Mouse (Mus musculus): ENCODE measurements around the gene Clec4a1.

Clec4a1 gene

DNA sequence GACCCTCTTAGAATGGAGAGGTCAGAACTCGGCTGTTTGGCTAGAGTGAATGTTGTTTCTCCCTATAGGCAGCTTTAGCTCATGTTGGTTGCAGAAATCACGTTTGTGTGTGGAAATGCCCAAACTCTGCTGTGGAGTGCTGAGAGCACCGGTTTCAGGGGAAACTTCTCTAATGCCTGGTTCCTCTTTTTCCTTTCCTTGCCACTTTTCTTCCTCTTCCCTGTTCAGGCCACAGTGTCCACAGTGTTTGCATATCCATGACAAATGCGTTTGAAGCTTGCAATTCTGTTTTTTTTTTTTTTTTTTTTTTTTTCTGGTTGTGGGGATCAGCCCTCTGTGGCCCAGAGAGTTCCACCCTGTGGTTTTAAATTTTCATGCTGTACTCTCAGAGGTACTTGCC is at the start of gene Clec4a1:
Gene Clec4a1, plus strand, starts transcription at position 398 of the 400 bp plus-strand sequence.
- DNase-seq (ENCODE audit: low spot score in 2 of 2): no peak

DNA sequence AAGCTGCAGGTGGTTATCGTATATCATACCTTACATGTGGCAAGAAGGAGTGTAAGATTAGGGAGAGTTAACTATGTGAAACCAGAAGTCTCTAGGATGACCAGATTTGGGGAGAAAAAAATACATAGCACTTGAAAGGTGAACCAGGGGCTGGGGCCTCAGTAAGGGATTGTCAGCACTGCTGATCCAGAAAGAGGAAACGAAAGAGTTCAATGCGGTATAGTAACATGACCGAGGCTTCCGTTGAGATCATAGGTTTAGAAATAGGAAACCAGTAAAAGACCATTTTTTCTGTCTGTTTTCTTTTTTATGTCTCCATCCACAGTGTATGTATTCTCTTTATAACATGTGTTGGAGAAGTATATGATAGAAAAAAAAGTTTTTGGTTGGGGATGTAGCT is 48.8 kb upstream of the Clec4a1 start:
- no peak for DNase-seq (ENCODE audit: low spot score in 2 of 2)

DNA sequence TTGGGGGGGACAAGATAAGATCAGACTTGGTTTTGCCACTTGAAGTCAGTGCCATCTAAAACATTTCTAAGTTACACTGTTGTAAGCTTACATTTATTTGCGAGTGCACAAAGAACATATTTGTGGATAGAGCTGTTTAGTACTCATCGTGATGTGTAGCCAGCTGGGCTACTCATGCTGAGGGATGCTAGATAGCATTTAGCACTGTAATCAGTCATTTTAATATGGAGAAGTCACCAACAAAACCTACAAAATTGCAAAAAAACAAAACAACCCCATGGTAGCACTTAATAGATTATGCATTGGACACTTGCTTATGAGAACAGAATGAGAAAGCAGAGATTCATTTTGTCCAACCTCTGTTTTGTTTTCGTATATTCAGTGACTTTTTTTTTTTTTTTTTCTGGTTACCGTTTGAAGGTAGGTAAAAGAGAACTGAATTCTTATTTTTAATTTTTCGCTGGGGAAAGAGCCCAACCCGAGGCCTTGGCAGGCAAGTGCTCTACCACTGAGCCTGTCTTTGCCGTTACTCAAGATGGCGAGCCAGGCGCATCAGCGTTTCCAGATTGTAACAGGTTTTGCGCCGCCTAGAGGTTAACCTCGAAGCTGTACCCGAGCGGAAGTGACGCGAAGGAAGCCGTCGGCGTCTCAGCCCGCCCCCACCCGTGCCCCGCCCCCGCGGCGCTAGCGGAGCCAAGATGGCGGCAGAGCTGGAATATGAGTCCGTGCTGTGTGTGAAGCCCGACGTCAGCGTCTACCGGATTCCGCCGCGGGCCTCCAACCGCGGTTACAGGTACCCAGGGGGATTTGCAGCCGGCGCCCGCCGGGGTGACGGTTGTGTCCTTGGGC is 47.6 kb upstream of the Clec4a1 start, which contains the start of gene Necap1:
Gene Necap1, plus strand, starts transcription at position 604 of the 849 bp plus-strand sequence.
- DNase-seq (ENCODE audit: low spot score in 2 of 2): peak; percentile 94 to 98

DNA sequence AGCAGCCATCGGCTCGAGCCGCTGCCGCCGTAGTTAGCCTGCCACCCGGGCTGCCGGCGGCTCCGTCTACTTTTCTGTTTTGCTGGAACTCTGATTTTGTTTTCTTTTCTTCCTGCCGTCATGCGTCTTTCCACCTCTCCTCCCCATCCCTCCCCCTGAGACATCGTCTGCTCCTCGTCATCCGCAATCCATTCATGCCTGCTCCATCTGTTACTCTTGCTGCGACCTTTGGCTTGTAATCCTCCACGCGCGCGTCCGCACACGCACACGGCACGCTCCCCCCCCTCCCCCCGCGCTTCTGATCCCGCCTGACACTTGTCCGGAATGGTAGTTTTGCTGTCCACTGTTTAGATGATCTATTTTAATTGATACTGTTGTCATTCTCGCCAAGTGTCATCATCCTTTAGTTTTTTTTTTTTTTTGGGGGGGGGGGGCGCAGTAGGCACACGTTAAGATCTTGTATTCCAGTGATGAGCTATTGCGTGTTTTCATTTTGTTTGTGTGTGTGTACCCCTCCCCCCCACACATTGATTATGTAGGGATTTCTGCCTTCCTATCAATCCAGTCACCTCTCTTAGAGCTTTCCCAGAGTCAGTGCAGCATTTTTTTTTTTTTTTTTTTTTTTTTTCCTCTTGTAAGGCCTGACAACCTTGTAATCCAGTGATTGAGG is 46.8 kb upstream of the Clec4a1 start:
- DNase-seq (ENCODE audit: low spot score in 2 of 2): no peak

DNA sequence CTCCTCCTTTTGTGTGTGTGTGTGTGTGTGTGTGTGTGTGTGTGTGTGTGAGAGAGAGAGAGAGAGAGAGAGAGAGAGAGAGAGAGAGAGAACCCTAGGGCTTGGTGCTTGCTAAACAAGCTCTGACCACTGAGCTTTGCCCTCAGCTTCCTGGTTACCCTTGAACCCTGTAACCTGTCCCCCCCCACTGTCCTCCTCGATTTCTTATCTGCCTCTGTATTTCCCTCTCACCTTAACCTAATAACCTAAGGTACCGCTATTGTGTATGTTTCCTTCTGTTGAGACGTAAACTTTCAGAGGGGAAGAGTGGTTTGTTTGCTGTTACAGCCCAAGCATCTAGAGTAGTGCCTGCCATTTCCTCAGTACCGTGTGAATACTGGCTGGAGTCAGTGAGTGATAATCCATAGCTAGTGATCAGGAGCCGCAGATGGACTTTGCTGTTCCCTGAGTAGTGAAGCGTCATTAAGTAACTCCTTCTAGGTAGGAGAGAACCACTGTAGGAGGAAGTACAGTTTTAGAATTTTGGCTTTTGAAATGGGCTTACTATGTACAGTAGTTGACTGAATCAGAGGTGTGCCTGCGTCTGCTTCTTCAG is 42.4 kb upstream of the Clec4a1 start:
- no peak for DNase-seq (ENCODE audit: low spot score in 2 of 2)

DNA sequence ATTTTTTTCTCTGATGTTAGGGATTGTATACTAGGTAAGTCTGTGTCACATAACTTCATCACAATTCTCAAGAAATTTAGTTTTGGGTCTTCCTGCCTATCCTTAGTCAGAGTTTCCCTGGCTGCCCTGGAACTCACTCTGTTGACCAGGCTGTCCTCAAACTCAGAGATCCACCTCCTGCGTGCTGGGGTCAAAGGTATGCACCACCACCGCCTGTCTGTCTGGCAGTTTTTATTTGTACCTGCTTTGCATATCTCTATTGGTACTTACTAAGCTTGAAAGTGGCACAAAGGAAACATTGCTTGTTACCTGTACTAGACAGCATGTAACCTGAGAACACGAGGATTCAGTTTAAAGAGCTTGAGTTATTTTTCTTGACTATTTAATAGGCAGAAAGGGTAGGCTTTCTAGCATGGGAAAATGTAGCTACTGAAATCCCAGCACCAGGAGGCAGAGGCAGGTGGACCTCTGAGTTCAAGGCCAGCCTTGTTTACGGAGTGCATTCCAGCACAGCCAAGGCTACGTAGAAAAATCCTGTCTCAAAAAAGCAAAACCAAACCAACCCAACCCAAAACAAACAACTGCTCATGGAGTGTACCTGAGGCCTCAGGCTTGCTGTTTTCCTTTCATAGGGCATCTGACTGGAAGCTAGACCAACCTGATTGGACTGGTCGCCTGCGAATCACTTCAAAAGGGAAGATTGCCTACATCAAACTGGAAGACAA is 41.7 kb upstream of the Clec4a1 start:
- no peak for DNase-seq (ENCODE audit: low spot score in 2 of 2)

DNA sequence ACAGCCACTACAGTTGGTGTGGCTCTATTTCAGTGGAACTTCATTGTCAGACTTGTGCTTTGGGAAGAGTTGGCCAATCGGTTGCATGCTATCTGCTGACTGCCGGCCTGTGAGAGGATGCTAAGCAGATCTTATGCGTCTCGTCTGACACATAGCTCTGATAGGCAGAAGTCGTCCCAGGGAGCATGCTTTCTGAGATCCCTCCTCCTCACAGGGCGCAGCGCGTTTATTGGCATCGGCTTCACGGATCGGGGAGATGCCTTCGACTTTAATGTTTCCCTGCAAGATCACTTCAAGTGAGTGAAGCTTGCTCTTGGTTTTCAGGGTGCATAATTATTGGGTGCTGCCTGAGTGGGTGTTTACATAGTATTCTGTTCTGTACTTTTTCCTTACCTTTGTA is 40.4 kb upstream of the Clec4a1 start:
- no peak for DNase-seq (ENCODE audit: low spot score in 2 of 2)

DNA sequence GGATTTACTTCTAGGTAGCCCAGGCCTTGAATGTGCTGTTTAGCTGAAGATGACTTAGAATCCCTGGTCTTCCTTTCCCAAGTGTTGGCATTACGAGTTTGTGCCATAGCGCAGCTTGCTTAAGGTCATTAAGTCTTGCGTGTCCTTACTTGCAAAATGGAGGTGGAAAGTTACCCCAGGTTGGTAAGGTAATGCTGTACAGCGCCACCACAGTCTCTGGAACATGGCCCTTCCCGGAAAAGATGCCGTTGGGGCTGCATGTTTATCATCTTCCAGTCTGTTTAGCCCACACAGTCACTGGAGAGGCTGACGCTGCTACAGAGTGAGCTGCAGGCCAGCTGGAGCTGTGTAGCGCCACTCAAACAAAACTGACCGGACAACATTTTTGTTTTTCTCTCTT is 38.0 kb upstream of the Clec4a1 start:
- no peak for DNase-seq (ENCODE audit: low spot score in 2 of 2)

DNA sequence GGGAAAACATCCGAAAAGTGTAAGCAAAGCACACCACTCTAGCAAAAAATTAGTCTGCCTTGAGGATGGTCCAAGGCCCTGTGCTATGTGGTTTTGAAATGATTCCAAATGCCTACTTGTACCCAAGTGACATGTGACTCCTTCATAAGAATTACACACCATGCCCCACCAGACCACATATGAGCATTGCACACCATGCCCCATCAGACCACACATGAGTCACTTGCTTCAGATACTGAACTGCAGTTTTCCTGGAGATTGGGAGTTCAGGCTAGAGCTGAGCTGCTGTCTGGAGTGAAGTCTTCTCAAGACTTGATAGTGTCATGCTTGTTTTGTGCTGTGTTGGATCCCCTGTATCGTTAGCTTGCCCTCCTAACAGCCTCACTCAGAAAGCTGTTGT is 32.0 kb upstream of the Clec4a1 start:
- DNase-seq (ENCODE audit: low spot score in 2 of 2): no peak

DNA sequence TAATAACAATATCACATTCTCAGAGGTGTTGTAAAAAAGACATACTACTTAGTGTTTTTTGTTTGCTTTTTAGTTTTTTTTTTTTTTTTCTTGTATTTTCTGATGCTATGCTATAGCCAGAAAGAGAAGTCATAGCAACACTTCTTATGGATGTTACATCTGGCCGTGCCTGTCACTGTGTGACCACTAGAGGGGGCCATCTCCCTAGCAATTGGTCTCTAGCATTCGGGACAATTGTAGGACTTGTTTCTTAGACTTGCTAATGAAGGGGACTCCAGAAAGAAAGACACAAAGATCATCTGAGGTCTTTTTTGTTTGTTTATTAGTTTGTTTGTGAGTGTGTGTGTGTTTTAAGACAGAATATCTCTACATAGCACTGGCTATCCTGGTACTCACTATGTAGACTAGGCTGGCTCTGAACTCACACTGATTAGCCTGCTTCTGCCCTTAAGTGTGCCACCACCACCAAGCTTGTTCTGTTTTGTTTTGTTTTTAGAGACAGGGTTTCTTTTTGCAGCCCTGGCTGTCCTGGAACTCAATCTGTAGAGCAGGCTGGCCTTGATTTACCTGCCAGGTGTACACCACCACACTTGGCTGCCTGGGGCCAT is 29.1 kb upstream of the Clec4a1 start:
- DNase-seq (ENCODE audit: low spot score in 2 of 2): peak in 1 of 2 experiments; percentile 69

DNA sequence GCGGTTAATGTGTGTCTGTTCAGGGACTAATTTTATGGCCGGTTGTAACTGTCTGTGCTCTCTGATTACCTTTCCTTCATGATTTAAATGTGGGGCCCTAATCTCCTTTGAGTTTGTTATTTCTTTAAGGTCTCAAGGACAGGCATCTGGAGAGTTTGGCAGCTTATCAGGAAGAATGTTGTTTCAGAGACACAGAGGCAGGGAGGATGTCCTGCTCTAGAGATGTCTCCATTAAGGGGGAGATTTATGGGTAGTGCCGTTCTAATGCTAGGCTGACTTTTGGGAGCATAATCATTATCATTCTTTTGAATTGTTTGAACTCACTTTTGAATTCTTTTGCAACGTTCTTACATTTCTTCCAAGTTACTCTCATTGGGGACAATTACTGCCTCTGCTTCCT is 1.7 kb upstream of the Clec4a1 start:
- no peak for DNase-seq (ENCODE audit: low spot score in 2 of 2)

DNA sequence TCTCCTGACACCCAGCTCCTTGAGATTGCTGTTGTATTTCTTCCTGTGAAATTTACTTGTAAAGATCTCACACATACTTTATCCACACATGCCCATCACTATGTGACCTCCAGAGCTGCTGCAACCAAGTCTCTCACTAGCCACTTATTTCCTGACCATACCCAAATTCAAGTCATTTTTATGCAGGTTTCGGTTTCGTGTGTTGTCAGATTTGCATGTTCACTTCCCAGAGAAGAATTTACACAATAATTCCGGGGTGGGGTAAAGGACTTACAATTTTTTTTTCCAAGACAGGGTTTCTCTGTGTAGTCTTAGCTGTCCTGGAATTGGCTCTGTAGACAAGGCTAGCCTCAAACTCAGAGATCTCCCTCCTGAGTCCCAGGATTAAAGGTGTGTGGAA is 13.2 kb downstream of the Clec4a1 start:
- DNase-seq (ENCODE audit: low spot score in 2 of 2): peak in 1 of 2 experiments; percentile 10

DNA sequence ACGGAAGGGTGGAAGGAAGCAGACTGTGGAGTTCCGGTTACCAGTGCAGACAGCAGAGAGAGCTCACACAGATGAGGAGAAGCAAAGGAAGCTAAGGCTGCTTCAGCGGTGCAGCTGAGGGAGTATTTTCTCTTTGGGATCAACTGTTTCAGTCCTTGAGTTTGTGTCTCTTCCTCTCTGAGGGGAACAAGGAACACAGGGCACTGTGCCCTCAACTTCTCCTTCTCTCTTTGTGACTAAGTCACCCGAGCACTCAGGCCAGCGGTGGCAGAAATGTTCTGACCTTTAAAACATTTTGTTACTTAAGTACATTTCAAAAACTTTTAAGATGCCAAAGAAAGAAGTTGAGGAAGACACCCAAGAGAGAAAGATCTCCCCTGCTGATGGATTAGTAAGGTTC is 18.0 kb downstream of the Clec4a1 start:
- no peak for DNase-seq (ENCODE audit: low spot score in 2 of 2)

DNA sequence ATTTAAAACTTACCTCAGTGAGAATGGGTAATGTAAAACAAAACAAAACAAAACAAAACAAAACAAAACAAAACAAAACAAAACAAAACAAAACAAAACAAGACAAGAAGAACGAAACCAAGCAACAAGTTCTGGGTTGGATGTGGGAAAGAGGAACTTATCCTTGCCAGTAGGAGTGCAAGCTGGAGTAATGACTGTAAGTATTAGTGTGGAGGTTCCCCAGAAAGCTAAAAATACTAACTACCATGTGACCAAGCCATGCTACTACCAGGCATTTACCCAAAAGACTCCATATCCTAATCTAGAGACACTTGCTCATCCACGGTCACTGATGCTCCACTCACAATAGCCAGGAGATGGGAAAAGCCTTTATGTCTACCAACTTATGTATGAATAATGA is 25.1 kb downstream of the Clec4a1 start:
- no peak for DNase-seq (ENCODE audit: low spot score in 2 of 2)

DNA sequence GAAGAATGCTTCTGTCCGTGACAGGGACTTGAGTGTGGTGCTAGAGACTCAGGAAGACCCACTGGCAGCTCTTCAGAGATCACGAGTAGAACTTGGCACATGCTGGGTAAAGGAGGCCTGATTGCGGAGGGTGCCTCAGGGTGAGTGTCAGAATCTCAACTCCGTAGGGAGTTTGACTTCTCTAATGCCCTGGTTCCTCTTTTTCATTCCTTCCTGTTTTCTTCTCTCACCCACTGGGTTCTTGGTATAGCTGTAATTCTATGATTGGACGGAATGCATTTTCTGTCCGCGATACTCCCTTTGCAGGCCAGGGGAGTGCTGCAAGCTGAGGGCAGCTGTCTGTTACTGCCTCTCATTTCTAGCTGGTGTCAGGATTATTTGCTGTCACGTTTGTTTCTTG is 30.8 kb downstream of the Clec4a1 start, which contains the start of gene Clec4a3:
Gene Clec4a3, plus strand, starts transcription at position 115 of the 400 bp plus-strand sequence.
- no peak for DNase-seq (ENCODE audit: low spot score in 2 of 2)

DNA sequence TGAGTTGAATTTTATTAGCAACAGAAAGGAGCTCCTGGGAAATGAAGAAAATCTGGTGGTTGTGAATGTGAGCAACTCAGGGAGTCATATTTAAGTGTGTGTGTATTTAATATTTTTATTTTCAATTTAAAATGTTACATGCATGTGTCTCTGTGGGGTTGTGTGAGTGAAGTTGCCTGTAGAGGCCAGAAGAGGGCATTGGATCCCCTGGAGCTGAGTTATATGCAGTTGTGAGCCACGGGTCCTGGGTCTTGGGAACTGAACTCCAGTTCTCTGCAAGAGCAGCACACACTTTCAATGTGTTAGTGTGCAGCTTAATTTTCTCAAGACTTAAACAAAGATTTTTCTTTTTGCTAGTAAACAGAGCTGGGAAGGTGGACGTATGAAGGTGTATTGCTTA is 42.9 kb downstream of the Clec4a1 start:
- DNase-seq (ENCODE audit: low spot score in 2 of 2): no peak

DNA sequence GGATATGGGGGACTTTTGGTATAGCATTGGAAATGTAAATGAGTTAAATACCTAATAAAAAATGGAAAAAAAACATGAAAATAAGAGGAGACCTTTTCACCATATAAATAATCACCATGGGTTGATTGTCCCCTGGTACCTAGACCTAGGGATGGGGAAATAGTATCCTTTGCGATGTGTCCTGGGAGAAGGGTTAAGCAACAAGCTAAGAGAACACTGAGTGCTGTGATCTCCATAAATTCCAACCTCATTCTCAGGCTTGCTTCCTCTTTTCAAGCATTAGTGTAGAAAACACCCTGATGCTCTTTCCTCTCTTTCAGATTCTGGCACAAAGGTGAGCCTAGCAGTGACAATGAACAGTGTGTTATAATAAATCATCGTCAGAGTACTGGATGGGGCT is 47.4 kb downstream of the Clec4a1 start:
- DNase-seq (ENCODE audit: low spot score in 2 of 2): no peak
